Mouse (Mus musculus): ENCODE measurements around the gene Ccrl2. TPM values are rescaled to one million over a fixed set of nuclear protein-coding genes. Genes with fewer than 3 reads are reported as not detected.

Gene Ccrl2
- polyA plus RNA-seq, 1 experiment from 2014 or later, result 4.4 TPM

GRCm38 (mm10) chr9:111058943-111059556, 1.7 kb upstream of the Ccrl2 start:
- Histone ChIP-seq H3K27me3 (replicated peaks) (no peaks in the 10 kb centered on the region), H3K4me3 (no peak overlapping the region), H3K27ac (ENCODE audit: poor library complexity, severe bottlenecking) (no peak overlapping the region), H3K4me1 (replicated peaks) (peaks cover 28% of the 10 kb centered on the region), H3K36me3 (no peaks in the 10 kb centered on the region), H3K4me2 (no peak overlapping the region), H3K9me3 (replicated peaks) (no peaks in the 10 kb centered on the region), H3K9ac (no peak overlapping the region)
- ATAC-seq (ENCODE audit: insufficient number of reproducible peaks, low FRiP score), result no peak
- WGBS, result 73% methylated on average over 10 of the region's 10 CpGs

GRCm38 (mm10) chr9:111057544-111058370, 438 bp upstream of the Ccrl2 start:
- H3K4me2 ChIP-seq, result peak overlapping the region; percentile 92
- WGBS, result 47% methylated on average over 14 of the region's 14 CpGs
- no peak for ATAC-seq (ENCODE audit: insufficient number of reproducible peaks, low FRiP score)

DNA sequence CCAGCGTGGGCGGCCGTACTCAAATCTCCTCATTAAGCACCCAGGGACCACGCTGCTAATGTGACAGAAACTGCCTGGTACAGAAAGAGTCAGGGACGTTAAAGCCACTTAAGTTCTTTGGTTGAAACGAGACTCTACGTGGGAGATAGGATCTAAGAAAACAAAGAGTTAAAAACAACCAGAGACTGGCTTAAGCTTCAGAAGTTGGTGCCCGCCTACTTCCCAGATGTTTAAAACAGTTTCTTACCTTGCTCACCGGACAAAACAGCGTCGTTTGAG, 861 bp downstream of the Ccrl2 start:
- WGBS, result 4% methylated on average over 11 of the region's 11 CpGs
- no peaks in the 10 kb centered on the region for H3K9me3 ChIP-seq (replicated peaks)
- H3K27me3 ChIP-seq (replicated peaks), result no peaks in the 10 kb centered on the region
- H3K36me3 ChIP-seq, result no peaks in the 10 kb centered on the region
- ATAC-seq (ENCODE audit: insufficient number of reproducible peaks, low FRiP score), result no peak
- H3K4me1 ChIP-seq (replicated peaks), result peaks cover 28% of the 10 kb centered on the region
- H3K27ac ChIP-seq (ENCODE audit: poor library complexity, severe bottlenecking), result peak overlapping the region; percentile 78
- H3K4me3 ChIP-seq, result peak overlapping the region; percentile 64
- H3K9ac ChIP-seq, result peak overlapping the region; percentile 76
- H3K4me2 ChIP-seq, result peak overlapping the region; percentile 92

More at GRCm38 (mm10) chr9:111057544-111058370, 438 bp upstream of the Ccrl2 start:
- H3K4me1 ChIP-seq (replicated peaks), result peaks cover 28% of the 10 kb centered on the region
- H3K9ac ChIP-seq, result no peak overlapping the region
- no peaks in the 10 kb centered on the region for H3K36me3 ChIP-seq
- peak overlapping the region; percentile 78; the same call in 1 of the 2 replicates for H3K27ac ChIP-seq (ENCODE audit: poor library complexity, severe bottlenecking)
- H3K9me3 ChIP-seq (replicated peaks), result no peaks in the 10 kb centered on the region
- no peaks in the 10 kb centered on the region for H3K27me3 ChIP-seq (replicated peaks)
- peak overlapping the region; percentile 64 for H3K4me3 ChIP-seq

DNA sequence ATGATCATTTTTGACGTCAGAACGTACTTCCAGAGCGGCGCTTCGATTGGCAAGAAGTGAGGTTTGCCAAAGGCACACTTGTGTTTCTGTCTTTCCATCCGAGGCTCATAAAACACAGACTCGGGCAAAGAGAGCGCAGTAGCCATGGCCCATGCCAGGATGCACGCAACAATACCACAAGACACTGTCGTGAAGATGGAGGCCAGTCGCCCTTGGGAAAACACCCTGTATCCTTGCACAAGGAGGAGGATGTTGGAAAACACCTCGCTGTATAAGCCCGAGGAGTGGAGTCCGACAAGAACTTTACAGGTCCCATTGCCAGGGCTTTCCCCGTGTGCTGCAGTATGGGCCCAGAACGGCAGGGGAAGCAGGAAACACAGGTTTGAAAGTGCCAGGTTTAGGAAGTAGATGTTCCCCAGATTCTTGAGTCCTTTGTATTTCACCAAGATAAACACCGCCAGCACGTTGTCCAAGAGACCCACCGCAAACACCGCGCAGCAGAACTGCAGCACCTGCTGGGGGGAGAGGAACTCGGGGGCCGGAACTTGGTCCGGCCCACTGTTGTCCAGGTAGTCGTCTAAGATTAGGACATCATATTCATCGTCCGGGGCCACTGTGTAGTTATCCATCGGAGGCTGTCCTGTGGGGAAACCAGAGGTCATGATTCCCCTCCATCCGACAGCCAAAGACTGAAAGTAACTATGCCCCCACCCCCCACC, 1.4 kb downstream of the Ccrl2 start:
- peaks cover 28% of the 10 kb centered on the region for H3K4me1 ChIP-seq (replicated peaks)
- H3K9ac ChIP-seq, result peak overlapping the region; percentile 76
- WGBS, result 55% methylated on average over 29 of the region's 29 CpGs
- no peaks in the 10 kb centered on the region for H3K36me3 ChIP-seq
- H3K27me3 ChIP-seq (replicated peaks), result no peaks in the 10 kb centered on the region
- ATAC-seq (ENCODE audit: insufficient number of reproducible peaks, low FRiP score), result no peak
- peak overlapping the region; percentile 64 for H3K4me3 ChIP-seq
- no peaks in the 10 kb centered on the region for H3K9me3 ChIP-seq (replicated peaks)
- H3K27ac ChIP-seq (ENCODE audit: poor library complexity, severe bottlenecking), result peak overlapping the region; percentile 78
- peak overlapping the region; percentile 92 for H3K4me2 ChIP-seq

- H3K9ac ChIP-seq, result no peak overlapping the region
- H3K27ac ChIP-seq (ENCODE audit: poor library complexity, severe bottlenecking), result no peak overlapping the region
- H3K9me3 ChIP-seq (replicated peaks), result no peaks in the 10 kb centered on the region
- H3K27me3 ChIP-seq (replicated peaks), result no peaks in the 10 kb centered on the region
- H3K4me1 ChIP-seq (replicated peaks), result peaks cover 28% of the 10 kb centered on the region
- 74% methylated on average over 9 of the region's 9 CpGs for WGBS
- peak overlapping the region; percentile 14; the same call in 1 of the 2 replicates for H3K4me3 ChIP-seq
- ATAC-seq (ENCODE audit: insufficient number of reproducible peaks, low FRiP score), result no peak
- peak overlapping the region; percentile 92 for H3K4me2 ChIP-seq
- H3K36me3 ChIP-seq, result no peaks in the 10 kb centered on the region
Measured at GRCm38 (mm10) chr9:111054923-111055322, 2.4 kb downstream of the Ccrl2 start.

- H3K9me3 ChIP-seq (replicated peaks), result no peaks in the 10 kb centered on the region
- no peaks in the 10 kb centered on the region for H3K4me1 ChIP-seq (replicated peaks)
- no peak overlapping the region for H3K4me3 ChIP-seq
- no peak for ATAC-seq (ENCODE audit: insufficient number of reproducible peaks, low FRiP score)
- no peak overlapping the region for H3K27ac ChIP-seq (ENCODE audit: poor library complexity, severe bottlenecking)
- H3K36me3 ChIP-seq, result no peaks in the 10 kb centered on the region
- H3K27me3 ChIP-seq (replicated peaks), result no peaks in the 10 kb centered on the region
- H3K9ac ChIP-seq, result no peak overlapping the region
- 72% methylated on average over 3 of the region's 3 CpGs for WGBS
- H3K4me2 ChIP-seq, result no peak overlapping the region
Measured at GRCm38 (mm10) chr9:111048452-111048851, 8.9 kb downstream of the Ccrl2 start.

GRCm38 (mm10) chr9:111047266-111047665, 10.1 kb downstream of the Ccrl2 start:
- H3K9me3 ChIP-seq (replicated peaks), result no peaks in the 10 kb centered on the region
- H3K9ac ChIP-seq, result no peak overlapping the region
- ATAC-seq (ENCODE audit: insufficient number of reproducible peaks, low FRiP score), result no peak
- H3K4me1 ChIP-seq (replicated peaks), result no peaks in the 10 kb centered on the region
- H3K27me3 ChIP-seq (replicated peaks), result no peaks in the 10 kb centered on the region
- no peak overlapping the region for H3K4me3 ChIP-seq
- no peaks in the 10 kb centered on the region for H3K36me3 ChIP-seq
- 88% methylated on average over 5 of the region's 5 CpGs for WGBS
- no peak overlapping the region for H3K4me2 ChIP-seq
- H3K27ac ChIP-seq (ENCODE audit: poor library complexity, severe bottlenecking), result no peak overlapping the region

DNA sequence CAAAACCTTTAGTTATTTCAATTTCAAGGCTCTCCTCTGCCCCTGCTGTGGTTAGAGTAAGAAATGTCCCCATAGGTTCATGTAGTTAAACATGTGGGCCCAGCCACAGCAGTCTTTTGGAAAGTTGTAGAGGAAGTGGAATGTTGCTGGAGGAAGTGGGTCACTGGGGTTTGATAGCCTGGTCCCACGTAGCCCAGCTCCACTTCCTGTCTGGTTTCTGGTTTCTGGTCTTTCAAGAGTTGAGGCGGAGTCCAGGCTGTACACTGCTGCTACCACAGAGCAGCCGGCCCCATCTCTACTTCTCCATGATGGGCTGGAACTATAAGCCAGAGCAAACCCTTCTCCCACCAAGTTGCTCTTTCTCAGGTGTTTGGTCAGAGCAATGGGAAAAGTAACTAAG, 11.1 kb downstream of the Ccrl2 start:
- H3K4me3 ChIP-seq, result no peak overlapping the region
- no peaks in the 10 kb centered on the region for H3K9me3 ChIP-seq (replicated peaks)
- H3K36me3 ChIP-seq, result no peaks in the 10 kb centered on the region
- ATAC-seq (ENCODE audit: insufficient number of reproducible peaks, low FRiP score), result no peak
- H3K4me2 ChIP-seq, result no peak overlapping the region
- no peak overlapping the region for H3K27ac ChIP-seq (ENCODE audit: poor library complexity, severe bottlenecking)
- 58% methylated on average over 3 of the region's 3 CpGs for WGBS
- H3K27me3 ChIP-seq (replicated peaks), result no peaks in the 10 kb centered on the region
- H3K4me1 ChIP-seq (replicated peaks), result no peaks in the 10 kb centered on the region
- H3K9ac ChIP-seq, result no peak overlapping the region

GRCm38 (mm10) chr9:111042266-111042665, 15.1 kb downstream of the Ccrl2 start:
- 83% methylated on average over 5 of the region's 5 CpGs for WGBS
- no peak overlapping the region for H3K27ac ChIP-seq (ENCODE audit: poor library complexity, severe bottlenecking)
- no peak for ATAC-seq (ENCODE audit: insufficient number of reproducible peaks, low FRiP score)

GRCm38 (mm10) chr9:111039966-111040365, 17.4 kb downstream of the Ccrl2 start:
- Histone ChIP-seq H3K9me3 (replicated peaks) (no peaks in the 10 kb centered on the region), H3K36me3 (no peaks in the 10 kb centered on the region), H3K4me2 (no peak overlapping the region), H3K27ac (ENCODE audit: poor library complexity, severe bottlenecking) (no peak overlapping the region), H3K4me3 (no peak overlapping the region), H3K9ac (no peak overlapping the region), H3K4me1 (replicated peaks) (no peaks in the 10 kb centered on the region; the same call in 1 of the 2 replicates), H3K27me3 (replicated peaks) (no peaks in the 10 kb centered on the region)
- ATAC-seq (ENCODE audit: insufficient number of reproducible peaks, low FRiP score), result no peak
- 53% methylated on average over 4 of the region's 4 CpGs for WGBS

More at GRCm38 (mm10) chr9:111042266-111042665, 15.1 kb downstream of the Ccrl2 start:
- Histone ChIP-seq H3K4me1 (replicated peaks) (no peaks in the 10 kb centered on the region; the same call in 1 of the 2 replicates), H3K4me3 (no peak overlapping the region), H3K9me3 (replicated peaks) (no peaks in the 10 kb centered on the region), H3K36me3 (no peaks in the 10 kb centered on the region), H3K9ac (no peak overlapping the region), H3K4me2 (no peak overlapping the region), H3K27me3 (replicated peaks) (no peaks in the 10 kb centered on the region)

DNA sequence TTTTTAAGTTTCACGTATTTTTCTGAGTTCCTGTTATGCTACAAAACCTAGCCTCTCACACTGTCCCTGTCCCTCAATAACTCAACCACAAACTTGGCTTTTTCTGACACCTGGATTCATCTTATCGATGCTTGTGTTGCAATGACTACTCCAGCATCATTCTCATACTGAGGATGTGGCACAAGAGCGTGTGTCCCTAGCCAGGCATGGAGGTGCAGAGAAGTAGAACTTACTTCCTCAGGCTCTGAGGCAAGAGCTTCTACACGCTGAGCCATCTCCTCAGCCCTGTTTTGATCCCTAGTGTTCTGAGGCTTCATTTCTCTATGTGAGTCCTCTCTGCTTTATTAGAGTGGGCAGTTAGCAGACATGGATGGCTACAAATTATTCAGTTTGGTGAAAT, 23.6 kb downstream of the Ccrl2 start:
- no peak overlapping the region for H3K4me3 ChIP-seq
- H3K27me3 ChIP-seq (replicated peaks), result no peaks in the 10 kb centered on the region
- ATAC-seq (ENCODE audit: insufficient number of reproducible peaks, low FRiP score), result no peak
- no peaks in the 10 kb centered on the region for H3K36me3 ChIP-seq
- WGBS, result 81% methylated on average over 4 of the region's 4 CpGs
- H3K4me1 ChIP-seq (replicated peaks), result no peaks in the 10 kb centered on the region; the same call in 1 of the 2 replicates
- H3K27ac ChIP-seq (ENCODE audit: poor library complexity, severe bottlenecking), result no peak overlapping the region
- H3K4me2 ChIP-seq, result no peak overlapping the region
- no peaks in the 10 kb centered on the region for H3K9me3 ChIP-seq (replicated peaks)
- no peak overlapping the region for H3K9ac ChIP-seq
